Mouse (Mus musculus) olfactory bulb, adult 2 months (tissue): ENCODE data around the gene Ap2a1.

Experiments
- CTCF ChIP-seq: fragments of 200-500 bp; IDR thresholded peaks from 2 replicates; pipeline ENCODE4 v1.5.1; 2012; ENCODE audit warnings: low read depth, mild to moderate bottlenecking, low read length, moderate library complexity; ENCODE audit not compliant: insufficient read depth
- POLR2A ChIP-seq: fragments of 200-500 bp; IDR thresholded peaks from 2 replicates; pipeline ENCODE4 v1.6.1; 2012; ENCODE audit warnings: mild to moderate bottlenecking, low read depth, low read length, moderate library complexity; ENCODE audit not compliant: insufficient read depth

GRCm38 (mm10) chr7:44883036-44883435 lies 46.3 kb downstream of the Ap2a1 start:
- TF ChIP-seq CTCF (no peak), POLR2A (no peak)
